8 mouse cellular contexts compared by ENCODE assay signal in the genomic region with DNA sequence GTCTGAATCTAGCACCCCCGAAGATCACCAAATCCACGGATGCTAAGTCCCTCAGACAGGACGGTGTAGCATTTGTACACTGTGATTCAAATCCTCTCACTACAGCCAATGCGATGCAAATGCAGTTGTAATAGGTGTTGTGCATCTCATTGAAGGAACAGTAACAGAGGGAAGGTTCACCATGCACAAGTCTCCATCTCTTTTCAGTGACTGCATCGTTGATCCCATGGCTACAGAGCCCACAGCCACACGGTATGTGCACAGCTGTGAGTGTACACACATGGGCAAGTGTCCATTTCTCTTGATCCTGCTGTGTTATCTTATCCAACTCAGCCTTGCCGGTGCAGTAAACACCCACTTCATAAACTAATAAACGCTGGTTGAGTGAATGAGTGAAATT.
DNase-seq lines count a peak whose midpoint lies in the region; ATAC-seq and TF ChIP-seq lines count a peak whose summit lies in the region.

No protein-coding gene starts in this region.

- no peak overlapping the region for H3K27ac ChIP-seq in forebrain, embryonic 12.5 days
- H3K27ac ChIP-seq in forebrain, embryonic 11.5 days (ENCODE audit: low read depth, low read length) = no peak overlapping the region
- H3K27ac ChIP-seq in midbrain, embryonic 10.5 days (replicated peaks) = no peak overlapping the region
- H3K27ac ChIP-seq in midbrain, postnatal 0 days (ENCODE audit: low read depth, low read length) = no peak overlapping the region
- no peak overlapping the region for H3K27ac ChIP-seq in limb, embryonic 13.5 days
- no peak overlapping the region for H3K27ac ChIP-seq in stomach, postnatal 0 days (replicated peaks)

- H3K4me3 ChIP-seq in forebrain, embryonic 12.5 days (replicated peaks) = no peak overlapping the region
- no peak overlapping the region for H3K4me3 ChIP-seq in forebrain, embryonic 11.5 days (ENCODE audit: low read depth, low read length)
- H3K4me3 ChIP-seq in midbrain, embryonic 10.5 days = peak overlapping the region; percentile 30
- no peak overlapping the region for H3K4me3 ChIP-seq in midbrain, postnatal 0 days (ENCODE audit: low read depth, low read length)
- H3K4me3 ChIP-seq in limb, embryonic 13.5 days = no peak overlapping the region
- H3K4me3 ChIP-seq in stomach, postnatal 0 days (ENCODE audit: low read depth, low read length) = no peak overlapping the region

- peaks cover 23% of the 10 kb centered on the region; the same call in 1 of the 2 replicates for H3K27me3 ChIP-seq in forebrain, embryonic 12.5 days
- no peaks in the 10 kb centered on the region; the same call in 1 of the 2 replicates for H3K27me3 ChIP-seq in forebrain, embryonic 11.5 days (ENCODE audit: control insufficient read depth, insufficient read depth, low read length)
- H3K27me3 ChIP-seq in midbrain, embryonic 10.5 days (ENCODE audit: low read depth, poor library complexity, severe bottlenecking) = peaks cover 46% of the 10 kb centered on the region
- no peaks in the 10 kb centered on the region for H3K27me3 ChIP-seq in midbrain, postnatal 0 days (ENCODE audit: insufficient read depth, low read length)
- H3K27me3 ChIP-seq in limb, embryonic 13.5 days = peaks cover 7% of the 10 kb centered on the region; the same call in 1 of the 2 replicates
- H3K27me3 ChIP-seq in stomach, postnatal 0 days (ENCODE audit: control insufficient read depth, insufficient read depth, low read length) = no peaks in the 10 kb centered on the region

- 28% methylated on average over 8 of the region's 8 CpGs for WGBS in forebrain, embryonic 12.5 days
- WGBS in forebrain, embryonic 11.5 days = 29% methylated on average over 8 of the region's 8 CpGs
- 28% methylated on average over 8 of the region's 8 CpGs for WGBS in midbrain, embryonic 10.5 days
- 20% methylated on average over 8 of the region's 8 CpGs for WGBS in midbrain, postnatal 0 days
- WGBS in limb, embryonic 13.5 days = 28% methylated on average over 8 of the region's 8 CpGs
- 24% methylated on average over 8 of the region's 8 CpGs for WGBS in stomach, postnatal 0 days

- TF ChIP-seq EP300 in stomach, postnatal 0 days (optimal IDR thresholded peaks at IDR 0.05) = no peak

- DNase-seq in forebrain, embryonic 11.5 days (ENCODE audit: low spot score) = no peak
- no peak for DNase-seq in midbrain, embryonic 10.5 days (ENCODE audit: low spot score)
- DNase-seq in midbrain, postnatal 0 days (ENCODE audit: low spot score) = no peak
- DNase-seq in stomach, postnatal 0 days (ENCODE audit: low spot score) = no peak
- no peak for DNase-seq in layer of hippocampus, postnatal 10 days (ENCODE audit: low spot score in 2 of 2)
- no peak for DNase-seq in natural killer cell, adult 2 months (ENCODE audit: low spot score in 2 of 2)

- TF ChIP-seq CTCF in midbrain, postnatal 0 days (IDR thresholded peaks at IDR 0.05) = no peak
- no peak for TF ChIP-seq CTCF in stomach, postnatal 0 days (IDR thresholded peaks at IDR 0.05; ENCODE audit: low read depth)

- peak overlapping the region; percentile 36 for H3K4me2 ChIP-seq in forebrain, embryonic 12.5 days
- no peak overlapping the region; the same call in 1 of the 2 replicates for H3K4me2 ChIP-seq in forebrain, embryonic 11.5 days (ENCODE audit: low read depth, low read length, severe bottlenecking)
- H3K4me2 ChIP-seq in midbrain, postnatal 0 days (ENCODE audit: low read depth, low read length, poor library complexity, severe bottlenecking) = no peak overlapping the region
- peak overlapping the region; percentile 54 for H3K4me2 ChIP-seq in limb, embryonic 13.5 days (replicated peaks)
- H3K4me2 ChIP-seq in stomach, postnatal 0 days (replicated peaks; ENCODE audit: low read depth) = peak overlapping the region; percentile 35

- no peak; the same call in 1 of the 2 replicates for ATAC-seq in forebrain, embryonic 12.5 days (ENCODE audit: low FRiP score)
- ATAC-seq in forebrain, embryonic 11.5 days (replicated peaks; ENCODE audit: low FRiP score) = no peak; the same call in 1 of the 2 replicates
- ATAC-seq in midbrain, postnatal 0 days (ENCODE audit: low FRiP score) = no peak
- ATAC-seq in limb, embryonic 13.5 days (ENCODE audit: low FRiP score, low read depth) = no peak
- ATAC-seq in stomach, postnatal 0 days (ENCODE audit: low FRiP score, low TSS enrichment) = no peak

- H3K4me1 ChIP-seq in forebrain, embryonic 12.5 days = peaks cover 20% of the 10 kb centered on the region
- H3K4me1 ChIP-seq in forebrain, embryonic 11.5 days (replicated peaks; ENCODE audit: control insufficient read depth, insufficient read depth, low read length) = peaks cover 8% of the 10 kb centered on the region; the same call in 1 of the 2 replicates
- peaks cover 22% of the 10 kb centered on the region for H3K4me1 ChIP-seq in midbrain, embryonic 10.5 days
- peaks cover 4% of the 10 kb centered on the region; the same call in 1 of the 2 replicates for H3K4me1 ChIP-seq in midbrain, postnatal 0 days (ENCODE audit: insufficient read depth, low read length)
- peaks cover 25% of the 10 kb centered on the region for H3K4me1 ChIP-seq in limb, embryonic 13.5 days
- H3K4me1 ChIP-seq in stomach, postnatal 0 days (replicated peaks; ENCODE audit: control insufficient read depth, insufficient read depth) = peaks cover 2% of the 10 kb centered on the region

- no peaks in the 10 kb centered on the region for H3K36me3 ChIP-seq in forebrain, embryonic 12.5 days (replicated peaks)
- no peaks in the 10 kb centered on the region for H3K36me3 ChIP-seq in forebrain, embryonic 11.5 days (ENCODE audit: control insufficient read depth, insufficient read depth, low read length)
- no peaks in the 10 kb centered on the region for H3K36me3 ChIP-seq in midbrain, embryonic 10.5 days
- H3K36me3 ChIP-seq in midbrain, postnatal 0 days (ENCODE audit: insufficient read depth, low read length) = no peaks in the 10 kb centered on the region
- H3K36me3 ChIP-seq in limb, embryonic 13.5 days = no peaks in the 10 kb centered on the region
- H3K36me3 ChIP-seq in stomach, postnatal 0 days (ENCODE audit: control insufficient read depth, insufficient read depth, low read length) = no peaks in the 10 kb centered on the region

- no peak overlapping the region for H3K9ac ChIP-seq in forebrain, embryonic 12.5 days
- H3K9ac ChIP-seq in forebrain, embryonic 11.5 days (ENCODE audit: low read length) = no peak overlapping the region
- H3K9ac ChIP-seq in midbrain, postnatal 0 days (replicated peaks; ENCODE audit: low read length, poor library complexity, severe bottlenecking) = no peak overlapping the region
- H3K9ac ChIP-seq in limb, embryonic 13.5 days = no peak overlapping the region
- no peak overlapping the region for H3K9ac ChIP-seq in stomach, postnatal 0 days (ENCODE audit: low read length)

- H3K9me3 ChIP-seq in forebrain, embryonic 12.5 days = no peaks in the 10 kb centered on the region
- no peaks in the 10 kb centered on the region for H3K9me3 ChIP-seq in forebrain, embryonic 11.5 days (ENCODE audit: control insufficient read depth, low read length)
- H3K9me3 ChIP-seq in midbrain, embryonic 10.5 days (replicated peaks) = no peaks in the 10 kb centered on the region
- H3K9me3 ChIP-seq in midbrain, postnatal 0 days (ENCODE audit: low read length) = no peaks in the 10 kb centered on the region
- no peaks in the 10 kb centered on the region for H3K9me3 ChIP-seq in limb, embryonic 13.5 days
- H3K9me3 ChIP-seq in stomach, postnatal 0 days (ENCODE audit: control insufficient read depth, low read length) = no peaks in the 10 kb centered on the region

Comparison
In these comparisons a context has a peak if more than half of its experiments do, and no peak if none do; other contexts are left out.
1. H3K4me2 ChIP-seq: peak in forebrain, embryonic 12.5 days (single experiment), limb, embryonic 13.5 days (single experiment) and stomach, postnatal 0 days (single experiment); none in forebrain, embryonic 11.5 days (single experiment) and midbrain, postnatal 0 days (single experiment).